ENCODE assay signal across 9 mouse cellular contexts in the genomic region with DNA sequence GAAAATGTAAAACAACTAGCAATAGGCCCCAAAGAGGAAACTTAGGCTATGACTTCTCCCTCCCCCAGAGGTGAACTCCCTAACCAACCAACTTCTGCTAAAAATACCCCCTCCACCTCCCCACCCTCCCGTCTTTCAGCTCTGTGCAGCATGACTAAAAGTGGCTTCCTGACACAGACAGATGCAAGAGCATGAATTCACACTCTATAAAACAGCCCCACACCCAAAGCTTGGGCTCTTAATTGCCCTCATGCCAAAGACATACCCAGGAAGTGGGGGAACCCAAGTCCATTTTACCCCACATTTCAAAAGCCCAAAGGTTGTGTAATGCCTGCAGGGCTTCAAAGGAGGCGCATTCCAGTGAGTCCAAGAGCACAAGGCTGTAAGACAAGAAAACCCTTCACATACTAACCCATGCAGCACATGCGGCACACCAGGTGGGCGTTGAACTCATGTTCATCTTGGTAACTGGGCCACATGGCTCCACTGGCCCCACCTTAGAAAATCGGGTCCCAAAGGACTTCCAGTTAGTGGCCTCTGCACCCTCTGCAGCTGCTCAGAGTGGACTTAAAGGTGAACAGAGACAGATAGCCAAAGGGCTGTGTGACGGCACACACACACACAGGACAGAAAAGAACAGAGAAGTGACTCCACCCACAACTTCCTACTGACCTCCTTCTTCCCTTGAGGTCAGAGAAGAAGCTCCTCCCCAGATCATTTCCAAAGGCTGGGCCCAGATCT.
DNase-seq lines count a peak whose midpoint lies in the region; ATAC-seq and TF ChIP-seq lines count a peak whose summit lies in the region.
"Had no signal": no experiment of that assay in that cellular context is flagged by ENCODE, and none has a peak within 500 bp of the region (broad histone marks: within the 10 kb centered on the region; RNA-seq: fewer than 3 reads in every experiment).

No protein-coding gene starts in this region.

- H3K4me2 ChIP-seq in intestine, embryonic 16.5 days (ENCODE audit: low read depth, low read length): no peak overlapping the region
- H3K4me2 ChIP-seq: midbrain, embryonic 12.5 days had no signal

- ATAC-seq in intestine, embryonic 16.5 days: peak; percentile 44
- peak; percentile 82 for ATAC-seq in neutrophil, adult 5-6 weeks (ENCODE audit: extremely low read depth, insufficient number of reproducible peaks, low FRiP score, poor library complexity, severe bottlenecking)

- peaks cover 31% of the 10 kb centered on the region for H3K4me1 ChIP-seq in kidney, adult 2 months (ENCODE audit: control insufficient read depth, insufficient read depth, low read length)
- peaks cover 9% of the 10 kb centered on the region for H3K4me1 ChIP-seq in cortical plate, adult 2 months (ENCODE audit: control insufficient read depth, insufficient read depth, low read length)
- H3K4me1 ChIP-seq in intestine, embryonic 16.5 days (ENCODE audit: control insufficient read depth, insufficient read depth, low read length): peaks cover 18% of the 10 kb centered on the region
- H3K4me1 ChIP-seq in midbrain, embryonic 10.5 days: peaks cover 30% of the 10 kb centered on the region

- no peaks in the 10 kb centered on the region for H3K36me3 ChIP-seq in kidney, adult 2 months (ENCODE audit: control insufficient read depth, insufficient read depth, low read length)
- no peaks in the 10 kb centered on the region for H3K36me3 ChIP-seq in intestine, embryonic 16.5 days (ENCODE audit: control insufficient read depth, insufficient read depth, low read length)
- H3K36me3 ChIP-seq in midbrain, embryonic 10.5 days: no peaks in the 10 kb centered on the region
- H3K36me3 ChIP-seq: midbrain, embryonic 12.5 days had no signal

- H3K9ac ChIP-seq in intestine, embryonic 16.5 days (ENCODE audit: low read depth, low read length): no peak overlapping the region
- H3K9ac ChIP-seq: midbrain, embryonic 12.5 days had no signal

- no peaks in the 10 kb centered on the region for H3K27me3 ChIP-seq in kidney, adult 2 months (replicated peaks; ENCODE audit: control insufficient read depth, insufficient read depth, low read length)
- no peaks in the 10 kb centered on the region for H3K27me3 ChIP-seq in intestine, embryonic 16.5 days (replicated peaks; ENCODE audit: control insufficient read depth, insufficient read depth, low read length)
- no peaks in the 10 kb centered on the region for H3K27me3 ChIP-seq in midbrain, embryonic 10.5 days (ENCODE audit: low read depth, poor library complexity, severe bottlenecking)
- H3K27me3 ChIP-seq: midbrain, embryonic 12.5 days had no signal

- H3K27ac ChIP-seq in kidney, adult 2 months (ENCODE audit: insufficient read depth, low read depth, low read length): no peak overlapping the region
- H3K27ac ChIP-seq in cortical plate, adult 2 months (ENCODE audit: insufficient read depth, low read length): peak overlapping the region; percentile 31
- no peak overlapping the region for H3K27ac ChIP-seq in intestine, embryonic 16.5 days (ENCODE audit: low read length)
- no peak overlapping the region for H3K27ac ChIP-seq in midbrain, embryonic 10.5 days (replicated peaks)
- H3K27ac ChIP-seq: midbrain, embryonic 12.5 days had no signal

- 51% methylated on average over 6 of the region's 6 CpGs for WGBS in kidney, adult 2 months
- WGBS in intestine, embryonic 16.5 days: 64% methylated on average over 6 of the region's 6 CpGs
- 82% methylated on average over 6 of the region's 6 CpGs for WGBS in midbrain, embryonic 10.5 days

- peak; percentile 25 for DNase-seq in kidney, adult 2 months
- no peak for DNase-seq in kidney, adult 18-20 months
- no peak for DNase-seq in ovary, postnatal 14 days (ENCODE audit: low spot score)
- no peak for DNase-seq in left cerebral cortex, adult 9 months (ENCODE audit: low spot score in 2 of 2)
- no peak for DNase-seq in midbrain, embryonic 10.5 days (ENCODE audit: low spot score)

- no peaks in the 10 kb centered on the region for H3K9me3 ChIP-seq in intestine, embryonic 16.5 days (ENCODE audit: control insufficient read depth, low read length)
- no peaks in the 10 kb centered on the region for H3K9me3 ChIP-seq in midbrain, embryonic 10.5 days (replicated peaks)
- H3K9me3 ChIP-seq: midbrain, embryonic 12.5 days had no signal

- TF ChIP-seq POLR2A in kidney, adult 2 months (IDR thresholded peaks at IDR 0.05; ENCODE audit: low read depth, low read length): no peak
- TF ChIP-seq POLR2A in cortical plate, adult 2 months (IDR thresholded peaks at IDR 0.05; ENCODE audit: extremely low read depth, insufficient read depth, low read length): no peak

- no peak overlapping the region for H3K4me3 ChIP-seq in kidney, adult 2 months (ENCODE audit: insufficient read depth, low read depth, low read length)
- no peak overlapping the region for H3K4me3 ChIP-seq in cortical plate, adult 2 months (ENCODE audit: insufficient read depth, low read length)
- no peak overlapping the region for H3K4me3 ChIP-seq in intestine, embryonic 16.5 days (ENCODE audit: low read length)
- no peak overlapping the region for H3K4me3 ChIP-seq in midbrain, embryonic 10.5 days
- H3K4me3 ChIP-seq: midbrain, embryonic 12.5 days had no signal

- no peak for TF ChIP-seq CTCF in kidney, adult 2 months (conservative IDR thresholded peaks at IDR 0.05; ENCODE audit: insufficient read depth, insufficient read length, low read depth, low read length)
- no peak for TF ChIP-seq CTCF in cortical plate, adult 2 months (IDR thresholded peaks at IDR 0.05; ENCODE audit: extremely low read depth, insufficient read depth, low read length)
